Mouse (Mus musculus) liver, embryonic 13.5 days (tissue): Measurements from ENCODE around the gene Vgll4. TPM values are rescaled to one million over a fixed set of nuclear protein-coding genes. Genes with fewer than 3 reads are reported as not detected.
A peak's percentile ranks its signal among the peaks of the same experiment; 100 is the strongest.

Experiments used
- ATAC-seq: fragments of 200-750 bp; cut with Nextera tagmentation; 2 replicates; pipeline ENCODE4 v1.8.0; 2017; ENCODE audit warnings: low read depth, mild to moderate bottlenecking, moderate number of reproducible peaks, moderate library complexity
- DNase-seq: peaks from one replicate; pipeline ENCODE4 v3.0.0; 2022
- H3K27ac ChIP-seq: fragments of 300-500 bp; sonication (generic); 2 replicates; pipeline ENCODE4 v1.5.1; 2015; ENCODE audit warnings: moderate library complexity, mild to moderate bottlenecking, inconsistent platforms
- H3K27me3 ChIP-seq: fragments of 300-500 bp; sonication (generic); 2 replicates; pipeline ENCODE4 v1.6.1; 2015; ENCODE audit warnings: mild to moderate bottlenecking, inconsistent platforms
- H3K36me3 ChIP-seq: fragments of 300-500 bp; sonication (generic); 2 replicates; pipeline ENCODE4 v1.6.1; 2015; ENCODE audit warnings: mild to moderate bottlenecking, inconsistent platforms
- H3K4me1 ChIP-seq: fragments of 300-500 bp; sonication (generic); replicated peaks from 2 replicates; pipeline ENCODE4 v1.6.1; 2015; ENCODE audit warnings: inconsistent platforms
- H3K4me2 ChIP-seq: fragments of 300-500 bp; sonication (generic); 2 replicates; pipeline ENCODE4 v1.6.1; 2015; ENCODE audit warnings: inconsistent platforms, mild to moderate bottlenecking, moderate library complexity
- H3K4me3 ChIP-seq: fragments of 300-500 bp; sonication (generic); replicated peaks from 2 replicates; pipeline ENCODE4 v1.5.1; 2015; ENCODE audit warnings: mild to moderate bottlenecking, inconsistent platforms
- H3K9ac ChIP-seq: fragments of 300-500 bp; sonication (generic); 2 replicates; pipeline ENCODE4 v1.6.1; 2015; ENCODE audit warnings: mild to moderate bottlenecking, inconsistent platforms
- H3K9me3 ChIP-seq: fragments of 300-500 bp; sonication (generic); replicated peaks from 2 replicates; pipeline ENCODE4 v1.6.1; 2016; ENCODE audit warnings: inconsistent platforms
- WGBS: fragments of 180-500 bp; shearing (Covaris S2); methylation state at CpG from one replicate; pipeline ENCODE4 v1.1.7; 2015; ENCODE audit not compliant: insufficient replicate concordance; 5-methylcytosine and 5-hydroxymethylcytosine counted together
- polyA plus RNA-seq: library from polyadenylated mRNA; unstranded; fragments of >200 nt; fragmentation: Nextera tagmentation; extraction: Ambion mirVana; gene quantifications from 2 replicates; pipeline ENCODE4 v1.2.1, GENCODE M21; 2015

The Vgll4 gene
- polyA plus RNA-seq, 1 experiment from 2014 or later = 13.9 TPM

- no peaks in the 10 kb centered on the region for H3K4me1 ChIP-seq
- WGBS = 62% methylated on average over 3 of the region's 3 CpGs
These were observed 34.4 kb downstream of the Vgll4 start for GRCm38 (mm10) chr6:114935362-114935761.

GRCm38 (mm10) chr6:114934045-114934444 is 35.7 kb downstream of the Vgll4 start:
- Histone ChIP-seq H3K9ac (no peak overlapping the region), H3K27ac (no peak overlapping the region), H3K4me1 (peaks cover 8% of the 10 kb centered on the region), H3K4me2 (no peak overlapping the region), H3K36me3 (no peaks in the 10 kb centered on the region), H3K9me3 (no peaks in the 10 kb centered on the region), H3K27me3 (no peaks in the 10 kb centered on the region), H3K4me3 (no peak overlapping the region)
- DNase-seq (no peak), ATAC-seq (no peak)
- 78% methylated on average over 11 of the region's 11 CpGs for WGBS

More at GRCm38 (mm10) chr6:114935362-114935761, 34.4 kb downstream of the Vgll4 start:
- H3K9me3 ChIP-seq = no peaks in the 10 kb centered on the region
- no peaks in the 10 kb centered on the region for H3K27me3 ChIP-seq
- H3K4me3 ChIP-seq = no peak overlapping the region
- DNase-seq = no peak
- H3K27ac ChIP-seq = no peak overlapping the region
- no peaks in the 10 kb centered on the region for H3K36me3 ChIP-seq
- H3K9ac ChIP-seq = no peak overlapping the region
- H3K4me2 ChIP-seq = no peak overlapping the region
- no peak for ATAC-seq

GRCm38 (mm10) chr6:114932991-114933392 is 36.8 kb downstream of the Vgll4 start:
- Histone ChIP-seq H3K36me3 (no peaks in the 10 kb centered on the region), H3K27ac (no peak overlapping the region), H3K9me3 (no peaks in the 10 kb centered on the region), H3K27me3 (no peaks in the 10 kb centered on the region), H3K9ac (no peak overlapping the region), H3K4me3 (no peak overlapping the region), H3K4me2 (no peak overlapping the region), H3K4me1 (peaks cover 8% of the 10 kb centered on the region)
- ATAC-seq (no peak), DNase-seq (no peak)
- 61% methylated on average over 3 of the region's 3 CpGs for WGBS

- WGBS = 73% methylated on average over 5 of the region's 5 CpGs
- H3K27me3 ChIP-seq = no peaks in the 10 kb centered on the region
- H3K9me3 ChIP-seq = peaks cover 2% of the 10 kb centered on the region; the same call in 1 of the 2 replicates
- H3K27ac ChIP-seq = no peak overlapping the region
- H3K4me3 ChIP-seq = no peak overlapping the region
- no peak overlapping the region for H3K9ac ChIP-seq
- DNase-seq (no peak), ATAC-seq (no peak)
- H3K4me2 ChIP-seq = no peak overlapping the region
- no peaks in the 10 kb centered on the region for H3K36me3 ChIP-seq
- H3K4me1 ChIP-seq = peaks cover 8% of the 10 kb centered on the region
These were observed 37.7 kb downstream of the Vgll4 start for GRCm38 (mm10) chr6:114932116-114932500.

- no peaks in the 10 kb centered on the region for H3K36me3 ChIP-seq
- H3K4me2 ChIP-seq = no peak overlapping the region
- H3K9ac ChIP-seq = no peak overlapping the region
- ATAC-seq (no peak), DNase-seq (no peak)
- H3K27me3 ChIP-seq = no peaks in the 10 kb centered on the region
- WGBS = 69% methylated on average over 28 of the region's 28 CpGs
- H3K4me1 ChIP-seq = peaks cover 8% of the 10 kb centered on the region
- H3K27ac ChIP-seq = no peak overlapping the region
- H3K4me3 ChIP-seq = no peak overlapping the region
- peaks cover 6% of the 10 kb centered on the region; the same call in 1 of the 2 replicates for H3K9me3 ChIP-seq
These were observed 38.3 kb downstream of the Vgll4 start for GRCm38 (mm10) chr6:114931212-114932115.

GRCm38 (mm10) chr6:114930646-114931045 is 39.1 kb downstream of the Vgll4 start:
- Histone ChIP-seq H3K36me3 (no peaks in the 10 kb centered on the region), H3K4me3 (no peak overlapping the region), H3K27me3 (no peaks in the 10 kb centered on the region), H3K27ac (no peak overlapping the region), H3K4me1 (peaks cover 8% of the 10 kb centered on the region), H3K9me3 (peaks cover 6% of the 10 kb centered on the region; the same call in 1 of the 2 replicates), H3K4me2 (no peak overlapping the region), H3K9ac (no peak overlapping the region)
- 75% methylated on average over 8 of the region's 8 CpGs for WGBS
- no peak for ATAC-seq
- no peak for DNase-seq

GRCm38 (mm10) chr6:114930038-114930591 is 39.7 kb downstream of the Vgll4 start:
- DNase-seq (no peak), ATAC-seq (peak; percentile 50)
- H3K9me3 ChIP-seq = peaks cover 6% of the 10 kb centered on the region; the same call in 1 of the 2 replicates
- 0 out of 2 replicates have a peak overlapping the region, but pooled peaks have one; percentile 8 for H3K4me3 ChIP-seq
- no peak overlapping the region for H3K9ac ChIP-seq
- peak overlapping the region; percentile 49 for H3K4me2 ChIP-seq
- 39% methylated on average over 11 of the region's 11 CpGs for WGBS
- H3K4me1 ChIP-seq = peaks cover 8% of the 10 kb centered on the region
- H3K36me3 ChIP-seq = no peaks in the 10 kb centered on the region
- no peaks in the 10 kb centered on the region for H3K27me3 ChIP-seq
- H3K27ac ChIP-seq = no peak overlapping the region

GRCm38 (mm10) chr6:114929346-114929745 is 40.4 kb downstream of the Vgll4 start:
- DNase-seq = no peak
- H3K4me3 ChIP-seq = 0 out of 2 replicates have a peak overlapping the region, but pooled peaks have one; percentile 8
- no peak overlapping the region for H3K9ac ChIP-seq
- no peaks in the 10 kb centered on the region for H3K36me3 ChIP-seq
- no peaks in the 10 kb centered on the region for H3K27me3 ChIP-seq
- peaks cover 8% of the 10 kb centered on the region for H3K4me1 ChIP-seq
- ATAC-seq = no peak
- H3K9me3 ChIP-seq = peaks cover 6% of the 10 kb centered on the region; the same call in 1 of the 2 replicates
- H3K27ac ChIP-seq = no peak overlapping the region
- peak overlapping the region; percentile 49 for H3K4me2 ChIP-seq

- DNase-seq = peak; percentile 54
- no peak overlapping the region for H3K9ac ChIP-seq
- no peak overlapping the region for H3K4me3 ChIP-seq
- no peak overlapping the region for H3K27ac ChIP-seq
- no peak for ATAC-seq
- peaks cover 6% of the 10 kb centered on the region; the same call in 1 of the 2 replicates for H3K9me3 ChIP-seq
- no peaks in the 10 kb centered on the region for H3K27me3 ChIP-seq
- no peaks in the 10 kb centered on the region for H3K36me3 ChIP-seq
- peaks cover 8% of the 10 kb centered on the region for H3K4me1 ChIP-seq
- no peak overlapping the region for H3K4me2 ChIP-seq
- WGBS = 3% methylated on average over 4 of the region's 4 CpGs
These were observed 41.3 kb downstream of the Vgll4 start for GRCm38 (mm10) chr6:114928462-114928861.

- peaks cover 6% of the 10 kb centered on the region; the same call in 1 of the 2 replicates for H3K9me3 ChIP-seq
- H3K36me3 ChIP-seq = no peaks in the 10 kb centered on the region
- ATAC-seq = no peak
- no peak overlapping the region for H3K9ac ChIP-seq
- no peak overlapping the region for H3K4me3 ChIP-seq
- DNase-seq = peak; percentile 31
- 76% methylated on average over 5 of the region's 5 CpGs for WGBS
- peaks cover 8% of the 10 kb centered on the region for H3K4me1 ChIP-seq
- H3K27ac ChIP-seq = no peak overlapping the region
- no peak overlapping the region for H3K4me2 ChIP-seq
- H3K27me3 ChIP-seq = no peaks in the 10 kb centered on the region
These were observed 42.4 kb downstream of the Vgll4 start for GRCm38 (mm10) chr6:114927400-114927799.

GRCm38 (mm10) chr6:114926369-114927157 is 43.2 kb downstream of the Vgll4 start:
- Histone ChIP-seq H3K36me3 (no peaks in the 10 kb centered on the region), H3K4me2 (no peak overlapping the region), H3K4me1 (peaks cover 13% of the 10 kb centered on the region), H3K4me3 (no peak overlapping the region), H3K27me3 (no peaks in the 10 kb centered on the region), H3K9me3 (peaks cover 6% of the 10 kb centered on the region; the same call in 1 of the 2 replicates), H3K9ac (no peak overlapping the region), H3K27ac (no peak overlapping the region)
- DNase-seq = peak; percentile 30
- 23% methylated on average over 6 of the region's 6 CpGs for WGBS
- ATAC-seq = no peak
